Mouse (Mus musculus) intestine, postnatal 0 days (tissue): ENCODE data around the gene Gm3252. TPM values are rescaled to one million over a fixed set of nuclear protein-coding genes. Genes with fewer than 3 reads are reported as not detected.
A peak's percentile ranks its signal among the peaks of the same experiment; 100 is the strongest.
"Not testable (repeated sequence)": the region's sequence is repeated elsewhere in the genome, so short reads cannot be mapped to it uniquely, and the experiment has no call there.

Source experiments
- ATAC-seq: fragments of 200-750 bp; cut with Nextera tagmentation; 2 replicates; pipeline ENCODE4 v1.8.0; 2017; ENCODE audit warnings: mild to moderate bottlenecking, moderate TSS enrichment, moderate library complexity
- H3K27ac ChIP-seq: fragments of 300-500 bp; sonication (generic); 2 replicates; pipeline ENCODE4 v1.5.1; 2014; ENCODE audit warnings: mild to moderate bottlenecking, low read depth, low read length, moderate library complexity
- H3K27me3 ChIP-seq: fragments of 300-500 bp; sonication (generic); replicated peaks from 2 replicates; pipeline ENCODE4 v1.6.1; 2014; ENCODE audit warnings: low read length, mixed read lengths; ENCODE audit not compliant: control insufficient read depth, insufficient read depth
- H3K36me3 ChIP-seq: fragments of 300-500 bp; sonication (generic); 2 replicates; pipeline ENCODE4 v1.6.1; 2014; ENCODE audit warnings: mild to moderate bottlenecking, moderate library complexity; ENCODE audit not compliant: control insufficient read depth, insufficient read depth
- H3K4me1 ChIP-seq: fragments of 300-500 bp; sonication (generic); replicated peaks from 2 replicates; pipeline ENCODE4 v1.6.1; 2014; ENCODE audit warnings: antibody characterized with exemption, low read length, mixed read lengths; ENCODE audit not compliant: control insufficient read depth, insufficient read depth
- H3K4me2 ChIP-seq: fragments of 300-500 bp; sonication (generic); replicated peaks from 2 replicates; pipeline ENCODE4 v1.6.1; 2014; ENCODE audit warnings: low read depth, mild to moderate bottlenecking, moderate library complexity
- H3K4me3 ChIP-seq: fragments of 300-500 bp; sonication (generic); 2 replicates; pipeline ENCODE4 v1.5.1; 2014; ENCODE audit warnings: low read depth, low read length
- H3K9ac ChIP-seq: fragments of 300-500 bp; sonication (generic); 2 replicates; pipeline ENCODE4 v1.6.1; 2014; ENCODE audit warnings: mild to moderate bottlenecking, low read depth, low read length
- H3K9me3 ChIP-seq: fragments of 300-500 bp; sonication (generic); 2 replicates; pipeline ENCODE4 v1.6.1; 2016; ENCODE audit warnings: mixed run types; ENCODE audit not compliant: control insufficient read depth
- WGBS: fragments of 180-500 bp; shearing (Covaris S2); extraction: QIAGEN DNeasy Blood & Tissue Kit; methylation state at CpG from one replicate; pipeline ENCODE4 v1.1.7; 2014; 5-methylcytosine and 5-hydroxymethylcytosine counted together
- polyA plus RNA-seq: library from polyadenylated mRNA; unstranded; fragments of >200 nt; fragmentation: Nextera tagmentation; extraction: Ambion mirVana; gene quantifications from 2 replicates; pipeline ENCODE4 v1.2.1, GENCODE M21; 2015

The Gm3252 gene
- polyA plus RNA-seq: not detected in 2 replicates

- peak within 1 kb of the TSS; percentile 17; the same call in 1 of the 2 replicates for H3K4me2 ChIP-seq
- H3K27ac ChIP-seq, H3K36me3 ChIP-seq, ATAC-seq, H3K4me1 ChIP-seq, H3K27me3 ChIP-seq, H3K9me3 ChIP-seq, H3K9ac ChIP-seq, H3K4me3 ChIP-seq: not testable (repeated sequence)
- WGBS: under 1% methylated on average over 8 of the region's 47 CpGs
Observed at GRCm38 (mm10) chr14:4726038-4726880, at the start of gene Gm3252. Gm3252 (plus strand) TSS chr14:4726775.

GRCm38 (mm10) chr14:4708938-4709337 lies 17.6 kb upstream of the Gm3252 start, which contains the start of gene Gm7876:
Gm7876 (plus strand) TSS chr14:4709238.
- ATAC-seq, H3K4me3 ChIP-seq: not testable (repeated sequence)
- 74% methylated on average over 1 of the region's 2 CpGs for WGBS

GRCm38 (mm10) chr14:4776037-4776436 lies 49.5 kb downstream of the Gm3252 start, which contains the start of gene Gm9602:
Gm9602 (plus strand) TSS chr14:4776337.
- not testable (repeated sequence) for H3K27me3 ChIP-seq, H3K4me1 ChIP-seq, H3K27ac ChIP-seq, H3K9ac ChIP-seq, H3K4me3 ChIP-seq, H3K9me3 ChIP-seq, H3K36me3 ChIP-seq, ATAC-seq, H3K4me2 ChIP-seq
- WGBS: no CpG with 5 or more reads among the region's 2 CpGs

More at GRCm38 (mm10) chr14:4708938-4709337, 17.6 kb upstream of the Gm3252 start, which contains the start of gene Gm7876:
- not testable (repeated sequence) for H3K9me3 ChIP-seq, H3K36me3 ChIP-seq, H3K4me2 ChIP-seq, H3K9ac ChIP-seq, H3K27me3 ChIP-seq, H3K27ac ChIP-seq, H3K4me1 ChIP-seq

Other genes with a start within 250 kb of the Gm3252 start
- not detected in 2 replicates for gene Gm3182, start 245.0 kb upstream of the Gm3252 start, polyA plus RNA-seq
- not detected in 2 replicates for gene Gm3047, start 171.4 kb upstream of the Gm3252 start, polyA plus RNA-seq
- not detected in 2 replicates for gene Gm8159, start 94.4 kb upstream of the Gm3252 start, polyA plus RNA-seq
- 0.09 TPM in 1 of 2 replicates, not detected in the other for gene Gm3239, start 62.6 kb upstream of the Gm3252 start, polyA plus RNA-seq
- gene Gm7876, start 17.5 kb upstream of the Gm3252 start, polyA plus RNA-seq: not detected in 2 replicates
- not detected in 2 replicates for gene Gm9602, start 49.6 kb downstream of the Gm3252 start, polyA plus RNA-seq
- gene Gm3269, start 111.3 kb downstream of the Gm3252 start, polyA plus RNA-seq: not detected in 2 replicates
- gene Gm3264, start 128.8 kb downstream of the Gm3252 start, polyA plus RNA-seq: not detected in 2 replicates
- gene Gm3278, start 165.6 kb downstream of the Gm3252 start, polyA plus RNA-seq: 0.10 TPM in 1 of 2 replicates, not detected in the other